Mouse (Mus musculus) bone marrow macrophage, adult 2 months (primary cell): ENCODE measurements at regions not wholly inside any gene's neighbourhood (a gene's known extent, or its start where the extent isn't known, plus 50 kb on each side); places are given as distances from the start of the nearest gene placed in this dataset.

ENCODE experiments used
- H3K27ac ChIP-seq: 2 replicates; pipeline ENCODE4 v1.5.1; 2012; ENCODE audit warnings: low read depth, low read length; ENCODE audit not compliant: insufficient read depth
- H3K4me1 ChIP-seq: 2 replicates; pipeline ENCODE4 v1.6.1; 2012; ENCODE audit warnings: low read length; ENCODE audit not compliant: control insufficient read depth, insufficient read depth
- H3K4me3 ChIP-seq: 2 replicates; pipeline ENCODE4 v1.5.1; 2012; ENCODE audit warnings: mild to moderate bottlenecking, low read length, moderate library complexity; ENCODE audit not compliant: insufficient read depth
- CTCF ChIP-seq: IDR thresholded peaks from 2 replicates; pipeline ENCODE4 v1.5.1; 2012; ENCODE audit warnings: low read depth, mild to moderate bottlenecking, low read length, moderate library complexity
- POLR2A ChIP-seq: IDR thresholded peaks from 2 replicates; pipeline ENCODE4 v1.6.1; 2012; ENCODE audit warnings: mild to moderate bottlenecking, low read depth, low read length, borderline replicate concordance

DNA sequence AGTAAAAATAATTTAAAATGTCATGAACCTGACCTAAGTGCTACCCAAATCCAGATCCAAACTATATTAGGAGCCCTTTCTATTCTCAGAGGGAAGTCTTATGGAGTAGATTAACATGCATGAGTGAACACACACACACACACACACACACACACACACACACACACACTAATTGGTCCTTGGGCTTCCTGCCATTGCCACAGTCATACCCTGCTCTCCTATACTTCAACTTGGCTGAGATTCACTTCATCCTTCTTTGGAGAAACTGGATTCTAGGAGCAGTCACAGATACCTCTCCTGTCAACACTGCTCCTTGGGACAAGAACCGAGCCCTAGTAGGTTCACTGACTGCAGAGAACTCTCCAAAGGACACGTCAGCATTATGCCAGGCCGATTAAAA is 89.0 kb upstream of the Rnf219 start:
- TF ChIP-seq POLR2A (no peak), CTCF (no peak)
- Histone ChIP-seq H3K4me1 (no peaks in the 10 kb centered on the region), H3K4me3 (no peak overlapping the region), H3K27ac (no peak overlapping the region)

DNA sequence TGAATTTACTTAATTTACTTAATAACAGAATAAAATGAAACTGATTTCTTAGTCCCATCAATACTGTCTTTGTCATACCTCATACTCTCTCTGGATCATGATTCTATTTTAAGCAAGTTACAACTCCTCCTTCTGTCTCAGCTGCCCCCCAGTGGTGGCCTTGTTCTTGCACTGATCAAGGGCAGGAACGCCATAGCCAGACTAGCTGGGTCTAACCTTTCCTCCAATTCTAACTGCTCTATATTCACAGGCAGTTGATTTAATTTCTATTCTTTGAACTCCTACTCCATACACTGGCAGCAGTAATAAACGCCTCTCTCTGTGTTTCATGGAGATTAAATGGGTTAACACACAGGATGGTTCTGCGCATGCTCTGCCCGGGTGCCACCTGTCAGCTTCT is 87.9 kb upstream of the Rnf219 start:
- no peaks in the 10 kb centered on the region for H3K4me1 ChIP-seq
- TF ChIP-seq POLR2A = no peak
- TF ChIP-seq CTCF = no peak

DNA sequence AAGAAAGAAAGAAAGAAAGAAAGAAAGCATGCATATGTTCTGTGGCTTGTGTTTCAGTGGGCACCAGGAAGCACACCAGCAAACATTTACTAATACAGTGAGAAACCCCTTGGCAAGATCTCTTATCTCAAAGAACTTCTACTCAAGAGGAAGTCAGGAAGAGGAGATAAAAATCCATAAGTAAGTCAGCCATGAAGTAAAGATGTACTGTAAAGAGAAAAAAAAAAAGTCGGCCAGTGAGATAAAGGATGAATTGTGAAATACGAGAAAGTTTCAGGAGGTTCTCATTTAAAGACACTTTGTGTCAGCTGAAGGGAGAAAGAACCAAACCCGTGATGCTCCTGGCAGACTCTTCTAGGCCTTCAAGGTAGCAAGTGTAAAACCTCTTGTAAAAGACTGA is 72.4 kb upstream of the Rnf219 start:
- H3K27ac ChIP-seq = no peak overlapping the region
- H3K4me1 ChIP-seq = no peaks in the 10 kb centered on the region
- no peak for TF ChIP-seq CTCF
- TF ChIP-seq POLR2A = no peak
- H3K4me3 ChIP-seq = no peak overlapping the region

More for the DNA sequence above, 87.9 kb upstream of the Rnf219 start:
- Histone ChIP-seq H3K4me3 (no peak overlapping the region), H3K27ac (no peak overlapping the region)
